Mouse (Mus musculus): ENCODE measurements around the gene Itln1.

Itln1 gene

DNA sequence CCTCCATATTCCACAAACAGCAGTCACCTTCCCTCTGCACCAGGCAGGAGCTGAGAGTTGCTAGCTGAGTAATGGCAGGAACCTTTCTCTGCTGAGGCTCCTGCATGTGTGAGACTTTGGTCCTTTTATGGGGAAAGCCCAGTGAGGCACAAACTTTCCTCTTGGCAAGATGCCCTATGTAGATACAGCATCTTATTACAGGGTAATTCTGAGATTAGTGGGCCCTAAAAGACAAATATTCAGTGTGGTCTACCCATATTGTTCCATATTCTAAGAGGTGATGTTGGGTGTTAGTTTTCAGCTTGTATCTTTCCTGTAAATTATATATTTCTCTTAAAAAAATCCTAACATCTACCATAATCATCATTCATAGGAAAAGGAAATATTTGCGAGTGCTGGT is at the start of gene Itln1:
Gene Itln1, minus strand, starts transcription at position 101 of the 400 bp plus-strand sequence.
- TF ChIP-seq POU5F1 (IDR thresholded peaks at IDR 0.05; ENCODE audit: borderline replicate concordance, low read length) (no peak), NANOG (IDR thresholded peaks at IDR 0.05; ENCODE audit: borderline replicate concordance, low read length) (no peak), CTCF (conservative IDR thresholded peaks at IDR 0.05; ENCODE audit: low read length) (no peak)
- H3K36me3 ChIP-seq (ENCODE audit: insufficient read depth, low read length) = no peaks in the 10 kb centered on the region
- H3K9me3 ChIP-seq (ENCODE audit: low read length) = peaks cover 35% of the 10 kb centered on the region
- H3K4me1 ChIP-seq (replicated peaks; ENCODE audit: low read depth, low read length) = no peaks in the 10 kb centered on the region
- peaks cover 5% of the 10 kb centered on the region for H3K27me3 ChIP-seq (ENCODE audit: insufficient read depth, low read length)
- H3K4me3 ChIP-seq (replicated peaks; ENCODE audit: low read length) = no peak within 1 kb of the TSS

DNA sequence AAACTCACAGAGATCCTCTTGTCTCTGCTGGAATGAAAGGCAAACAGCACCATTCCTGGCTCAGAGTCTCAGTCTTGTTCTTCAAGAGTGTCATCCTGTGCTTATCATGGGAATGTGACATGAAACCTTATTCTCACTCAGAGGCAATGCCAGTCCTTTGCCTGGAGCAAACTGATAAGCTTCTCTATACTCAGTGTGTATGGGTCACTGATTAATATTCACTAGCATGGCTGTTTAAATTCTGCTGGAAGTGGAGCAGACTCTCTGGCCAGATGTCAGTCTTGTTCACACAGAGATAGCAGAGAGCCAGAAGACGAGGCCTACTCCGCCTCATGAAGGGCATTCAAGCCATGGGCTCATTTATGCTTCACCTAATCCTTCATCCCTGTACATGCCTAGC is 49.5 kb upstream of the Itln1 start:
- no peaks in the 10 kb centered on the region for H3K27me3 ChIP-seq (ENCODE audit: insufficient read depth, low read length)
- H3K36me3 ChIP-seq (ENCODE audit: insufficient read depth, low read length) = no peaks in the 10 kb centered on the region
- H3K4me1 ChIP-seq (replicated peaks; ENCODE audit: low read depth, low read length) = no peaks in the 10 kb centered on the region
- no peak for TF ChIP-seq POU5F1 (IDR thresholded peaks at IDR 0.05; ENCODE audit: borderline replicate concordance, low read length)
- TF ChIP-seq CTCF (conservative IDR thresholded peaks at IDR 0.05; ENCODE audit: low read length) = no peak
- no peak for TF ChIP-seq NANOG (IDR thresholded peaks at IDR 0.05; ENCODE audit: borderline replicate concordance, low read length)
- H3K4me3 ChIP-seq (replicated peaks; ENCODE audit: low read length) = no peak overlapping the region
- no peaks in the 10 kb centered on the region for H3K9me3 ChIP-seq (ENCODE audit: low read length)

DNA sequence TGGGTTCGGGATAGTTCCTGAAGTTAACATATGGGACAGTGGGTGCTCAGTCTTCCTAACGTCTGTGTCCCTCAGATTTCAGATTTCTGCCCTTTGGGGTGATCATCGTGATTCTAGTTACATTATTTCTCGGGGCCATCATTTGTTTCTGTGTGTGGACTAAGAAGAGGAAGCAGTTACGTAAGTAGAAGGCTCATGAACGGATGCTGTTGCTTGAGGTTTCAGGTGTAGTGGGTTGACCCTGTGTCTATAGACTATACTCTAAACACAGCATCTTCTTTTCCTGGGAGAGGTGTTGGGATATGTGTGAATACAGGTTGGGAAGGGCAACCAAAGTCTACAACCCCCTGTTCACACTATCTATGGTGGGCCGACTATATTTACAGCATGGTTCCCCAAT is 42.1 kb upstream of the Itln1 start:
- Histone ChIP-seq H3K27me3 (ENCODE audit: insufficient read depth, low read length) (no peaks in the 10 kb centered on the region), H3K36me3 (ENCODE audit: insufficient read depth, low read length) (no peaks in the 10 kb centered on the region), H3K9me3 (ENCODE audit: low read length) (no peaks in the 10 kb centered on the region; the same call in 1 of the 2 replicates), H3K4me3 (replicated peaks; ENCODE audit: low read length) (no peak overlapping the region), H3K4me1 (replicated peaks; ENCODE audit: low read depth, low read length) (no peaks in the 10 kb centered on the region)
- no peak for TF ChIP-seq CTCF (conservative IDR thresholded peaks at IDR 0.05; ENCODE audit: low read length)
- no peak for TF ChIP-seq POU5F1 (IDR thresholded peaks at IDR 0.05; ENCODE audit: borderline replicate concordance, low read length)
- no peak for TF ChIP-seq NANOG (IDR thresholded peaks at IDR 0.05; ENCODE audit: borderline replicate concordance, low read length)

DNA sequence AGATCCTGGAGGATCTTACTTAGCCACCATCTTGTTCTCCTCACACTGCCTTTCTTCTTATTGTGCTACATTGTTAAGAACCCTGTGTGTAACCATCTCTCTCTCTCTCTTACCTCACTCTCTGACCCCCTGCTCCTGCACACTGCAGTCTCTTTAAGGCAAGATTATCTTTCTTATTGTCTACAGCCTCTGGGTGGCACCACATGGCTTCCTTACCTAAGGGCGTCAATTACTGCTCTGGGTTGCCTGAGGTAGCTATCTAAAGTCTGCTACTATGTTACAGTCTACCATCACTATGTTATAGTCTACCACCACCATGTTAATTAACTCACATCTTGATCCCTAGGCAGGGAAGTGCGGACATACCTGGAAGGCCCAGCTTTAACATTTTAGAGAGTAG is 33.3 kb upstream of the Itln1 start:
- no peaks in the 10 kb centered on the region for H3K4me1 ChIP-seq (replicated peaks; ENCODE audit: low read depth, low read length)
- H3K27me3 ChIP-seq (ENCODE audit: insufficient read depth, low read length) = no peaks in the 10 kb centered on the region; the same call in 1 of the 2 replicates
- TF ChIP-seq POU5F1 (IDR thresholded peaks at IDR 0.05; ENCODE audit: borderline replicate concordance, low read length) (no peak), CTCF (conservative IDR thresholded peaks at IDR 0.05; ENCODE audit: low read length) (no peak), NANOG (IDR thresholded peaks at IDR 0.05; ENCODE audit: borderline replicate concordance, low read length) (no peak)
- H3K9me3 ChIP-seq (ENCODE audit: low read length) = no peaks in the 10 kb centered on the region
- H3K36me3 ChIP-seq (ENCODE audit: insufficient read depth, low read length) = no peaks in the 10 kb centered on the region
- no peak overlapping the region for H3K4me3 ChIP-seq (replicated peaks; ENCODE audit: low read length)

DNA sequence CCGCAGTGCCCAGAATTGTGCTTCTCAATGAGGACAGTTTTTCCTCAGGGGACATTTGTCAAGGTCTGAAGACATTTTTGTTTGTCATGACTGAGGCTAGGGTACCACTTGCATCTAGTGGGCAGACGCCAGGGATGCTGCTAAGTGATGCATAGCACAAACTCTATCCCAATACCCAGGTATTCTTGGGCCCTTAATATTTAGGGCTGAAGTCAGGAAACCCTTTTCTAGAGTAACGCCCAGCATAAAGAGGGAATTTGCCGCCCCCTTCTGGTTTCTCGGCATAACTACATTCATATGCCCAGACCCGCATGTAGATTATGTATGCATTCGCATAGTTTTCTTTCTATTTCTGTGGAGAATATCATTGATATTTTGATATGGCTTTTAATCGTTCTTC is 31.7 kb upstream of the Itln1 start:
- H3K4me3 ChIP-seq (replicated peaks; ENCODE audit: low read length) = no peak overlapping the region
- 0 out of 2 replicates have a peak, but pooled peaks cover 4% of the 10 kb centered on the region for H3K4me1 ChIP-seq (replicated peaks; ENCODE audit: low read depth, low read length)
- TF ChIP-seq CTCF (conservative IDR thresholded peaks at IDR 0.05; ENCODE audit: low read length) (peak; percentile 93), NANOG (IDR thresholded peaks at IDR 0.05; ENCODE audit: borderline replicate concordance, low read length) (no peak), POU5F1 (IDR thresholded peaks at IDR 0.05; ENCODE audit: borderline replicate concordance, low read length) (no peak)
- peaks cover 7% of the 10 kb centered on the region for H3K9me3 ChIP-seq (ENCODE audit: low read length)
- no peaks in the 10 kb centered on the region; the same call in 1 of the 2 replicates for H3K27me3 ChIP-seq (ENCODE audit: insufficient read depth, low read length)
- no peaks in the 10 kb centered on the region for H3K36me3 ChIP-seq (ENCODE audit: insufficient read depth, low read length)

DNA sequence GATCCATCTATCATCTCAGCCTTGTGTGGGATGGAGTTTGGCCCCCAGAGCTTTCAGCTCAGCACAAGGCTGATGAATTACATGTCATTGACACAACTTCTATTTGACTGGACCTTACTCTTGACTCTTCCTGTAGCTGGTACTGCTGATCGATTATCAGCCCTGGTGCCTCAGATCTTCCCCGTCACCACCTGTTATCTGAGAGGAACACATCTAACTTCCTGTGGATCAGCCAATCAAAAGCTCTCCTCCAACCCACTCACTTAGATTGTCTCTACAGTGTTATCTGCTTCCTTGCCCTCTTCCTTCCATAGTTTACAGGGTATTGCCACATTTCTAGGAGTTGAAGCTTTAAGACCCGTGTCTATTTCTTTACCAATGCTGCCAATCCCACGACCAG is 30.8 kb upstream of the Itln1 start:
- Histone ChIP-seq H3K4me3 (replicated peaks; ENCODE audit: low read length) (no peak overlapping the region), H3K27me3 (ENCODE audit: insufficient read depth, low read length) (no peaks in the 10 kb centered on the region; the same call in 1 of the 2 replicates), H3K36me3 (ENCODE audit: insufficient read depth, low read length) (no peaks in the 10 kb centered on the region), H3K9me3 (ENCODE audit: low read length) (peaks cover 7% of the 10 kb centered on the region), H3K4me1 (replicated peaks; ENCODE audit: low read depth, low read length) (peaks cover 9% of the 10 kb centered on the region)
- TF ChIP-seq CTCF (conservative IDR thresholded peaks at IDR 0.05; ENCODE audit: low read length) (no peak), NANOG (IDR thresholded peaks at IDR 0.05; ENCODE audit: borderline replicate concordance, low read length) (no peak), POU5F1 (IDR thresholded peaks at IDR 0.05; ENCODE audit: borderline replicate concordance, low read length) (no peak)

DNA sequence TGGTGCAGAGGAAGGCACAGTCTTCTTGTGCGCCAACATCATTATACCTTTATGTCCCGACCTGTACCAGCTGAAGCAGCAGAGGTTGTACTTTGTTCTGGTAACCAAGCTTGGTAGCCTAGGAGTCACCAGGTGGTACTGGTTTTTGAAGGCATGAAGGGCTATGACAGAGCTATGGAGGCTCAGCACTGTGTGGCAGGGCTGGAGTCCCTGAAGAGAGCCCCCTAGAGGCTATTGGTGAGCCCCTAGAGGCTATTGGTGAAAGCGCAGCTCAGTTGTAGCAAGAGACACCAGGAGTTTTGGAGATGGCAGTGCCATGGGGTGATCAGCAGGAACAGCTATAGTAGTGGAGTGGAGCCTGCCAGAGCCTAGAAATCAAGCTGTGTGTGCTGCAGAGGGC is 29.2 kb upstream of the Itln1 start:
- Histone ChIP-seq H3K4me3 (replicated peaks; ENCODE audit: low read length) (no peak overlapping the region), H3K36me3 (ENCODE audit: insufficient read depth, low read length) (no peaks in the 10 kb centered on the region), H3K9me3 (ENCODE audit: low read length) (peaks cover 7% of the 10 kb centered on the region), H3K4me1 (replicated peaks; ENCODE audit: low read depth, low read length) (peaks cover 9% of the 10 kb centered on the region), H3K27me3 (ENCODE audit: insufficient read depth, low read length) (no peaks in the 10 kb centered on the region; the same call in 1 of the 2 replicates)
- TF ChIP-seq POU5F1 (IDR thresholded peaks at IDR 0.05; ENCODE audit: borderline replicate concordance, low read length) = no peak
- TF ChIP-seq CTCF (conservative IDR thresholded peaks at IDR 0.05; ENCODE audit: low read length) = peak; percentile 99

DNA sequence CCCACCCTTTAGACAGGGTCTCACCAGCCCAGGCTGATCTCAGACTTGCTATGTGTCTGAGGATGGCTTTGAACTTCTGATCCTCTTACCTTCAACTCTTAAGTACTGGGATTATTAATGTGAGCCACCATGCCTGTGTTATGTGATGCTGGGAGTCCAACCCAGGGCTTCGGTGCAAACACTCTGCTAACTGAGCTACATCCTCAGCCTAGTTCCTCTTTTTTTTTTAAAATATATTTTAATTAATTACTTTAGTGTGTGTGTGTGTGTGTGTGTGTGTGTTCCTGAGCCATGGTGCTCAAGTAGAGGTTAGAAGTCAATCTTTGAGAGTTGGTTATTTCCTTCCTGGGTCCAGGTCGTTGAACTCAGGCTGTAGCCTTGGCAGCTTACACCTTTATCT is 27.9 kb upstream of the Itln1 start:
- TF ChIP-seq POU5F1 (IDR thresholded peaks at IDR 0.05; ENCODE audit: borderline replicate concordance, low read length) (no peak), CTCF (conservative IDR thresholded peaks at IDR 0.05; ENCODE audit: low read length) (no peak), NANOG (IDR thresholded peaks at IDR 0.05; ENCODE audit: borderline replicate concordance, low read length) (no peak)
- Histone ChIP-seq H3K4me3 (replicated peaks; ENCODE audit: low read length) (no peak overlapping the region), H3K36me3 (ENCODE audit: insufficient read depth, low read length) (no peaks in the 10 kb centered on the region), H3K9me3 (ENCODE audit: low read length) (peaks cover 7% of the 10 kb centered on the region), H3K27me3 (ENCODE audit: insufficient read depth, low read length) (no peaks in the 10 kb centered on the region), H3K4me1 (replicated peaks; ENCODE audit: low read depth, low read length) (peaks cover 19% of the 10 kb centered on the region)

DNA sequence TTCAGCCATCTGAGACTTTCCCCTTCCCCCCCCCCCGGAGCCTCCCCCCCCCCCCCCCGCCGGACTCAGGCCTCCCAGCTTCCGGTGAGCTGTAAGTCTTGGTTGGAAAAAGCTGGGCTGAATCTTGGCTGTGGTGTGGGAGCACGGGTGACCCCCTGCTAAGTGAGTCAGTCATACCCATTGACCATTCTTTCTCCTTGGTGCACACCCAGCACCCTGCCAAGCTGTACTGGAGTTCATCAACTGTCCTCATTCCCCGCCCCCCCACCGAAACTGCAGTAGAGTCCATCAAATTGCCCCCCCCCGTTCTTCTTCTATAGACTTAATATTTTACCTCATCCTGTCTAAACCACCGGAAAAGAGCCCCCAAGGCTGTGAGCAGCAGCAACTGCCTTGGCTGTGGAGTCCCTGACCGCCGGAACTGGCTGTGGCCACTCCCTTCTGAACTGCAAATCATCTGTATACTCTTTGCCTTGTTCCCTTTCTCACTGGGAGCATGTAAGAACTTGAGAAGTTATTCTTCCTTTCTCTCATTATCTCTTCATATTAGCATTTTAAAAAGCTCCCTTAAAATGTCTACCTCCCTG is 26.6 kb upstream of the Itln1 start:
- Histone ChIP-seq H3K4me1 (replicated peaks; ENCODE audit: low read depth, low read length) (peaks cover 19% of the 10 kb centered on the region), H3K27me3 (ENCODE audit: insufficient read depth, low read length) (no peaks in the 10 kb centered on the region), H3K9me3 (ENCODE audit: low read length) (peaks cover 7% of the 10 kb centered on the region), H3K36me3 (ENCODE audit: insufficient read depth, low read length) (no peaks in the 10 kb centered on the region), H3K4me3 (replicated peaks; ENCODE audit: low read length) (no peak overlapping the region)
- TF ChIP-seq CTCF (conservative IDR thresholded peaks at IDR 0.05; ENCODE audit: low read length) = no peak
- TF ChIP-seq NANOG (IDR thresholded peaks at IDR 0.05; ENCODE audit: borderline replicate concordance, low read length) = no peak
- TF ChIP-seq POU5F1 (IDR thresholded peaks at IDR 0.05; ENCODE audit: borderline replicate concordance, low read length) = no peak
